Mouse (Mus musculus) G1E (cell line): ENCODE data around the gene Olfr311.

Experiments
- CTCF ChIP-seq: IDR thresholded peaks from 2 replicates; pipeline ENCODE4 v1.5.1; 2012; ENCODE audit warnings: low read depth, low read length, inconsistent platforms, mixed read lengths
- GATA2 ChIP-seq: IDR thresholded peaks from 2 replicates; pipeline ENCODE4 v1.6.1; 2012; ENCODE audit warnings: low read depth, low read length, inconsistent platforms, borderline replicate concordance
- TAL1 ChIP-seq: conservative IDR thresholded peaks from 2 replicates; pipeline ENCODE4 v1.6.1; 2012; ENCODE audit warnings: low read depth, low read length, inconsistent platforms, mixed read lengths

GRCm38 (mm10) chr11:58849731-58850130, 10.7 kb downstream of the Olfr311 start:
- TF ChIP-seq CTCF (no peak), GATA2 (no peak), TAL1 (no peak)
